In genomic region chr9:121314541-121315152, GRCm38 (mm10) we compare ENCODE assay signal across 8 mouse cellular contexts. TPM values are rescaled to one million over a fixed set of nuclear protein-coding genes. Genes with fewer than 3 reads are reported as not detected.
DNase-seq lines count a peak whose midpoint lies in the region; ATAC-seq and TF ChIP-seq lines count a peak whose summit lies in the region.

No protein-coding gene starts in this region.

- WGBS in kidney, adult 2 months = 38% methylated on average over 14 of the region's 14 CpGs
- 15% methylated on average over 14 of the region's 14 CpGs for WGBS in embryonic facial prominence, embryonic 11.5 days
- WGBS in liver, embryonic 14.5 days (ENCODE audit: insufficient replicate concordance) = 6% methylated on average over 14 of the region's 14 CpGs

- no peaks in the 10 kb centered on the region for H3K9me3 ChIP-seq in embryonic facial prominence, embryonic 11.5 days (replicated peaks; ENCODE audit: control insufficient read depth, low read length)
- H3K9me3 ChIP-seq in liver, embryonic 14.5 days (ENCODE audit: control insufficient read depth, low read length) = no peaks in the 10 kb centered on the region

- no peak for TF ChIP-seq EP300 in liver, embryonic 14.5 days (IDR thresholded peaks at IDR 0.05; ENCODE audit: low read depth)

- H3K36me3 ChIP-seq in kidney, adult 2 months (ENCODE audit: control insufficient read depth, insufficient read depth, low read length) = no peaks in the 10 kb centered on the region
- H3K36me3 ChIP-seq in embryonic facial prominence, embryonic 11.5 days (replicated peaks; ENCODE audit: control insufficient read depth, insufficient read depth, low read depth, low read length) = no peaks in the 10 kb centered on the region
- H3K36me3 ChIP-seq in liver, embryonic 14.5 days (replicated peaks; ENCODE audit: control insufficient read depth, insufficient read depth, low read depth) = no peaks in the 10 kb centered on the region
- H3K36me3 ChIP-seq in myocyte (ENCODE audit: control insufficient read depth, insufficient read depth) = peaks cover 7% of the 10 kb centered on the region

- no peak for TF ChIP-seq POLR2A in kidney, adult 2 months (IDR thresholded peaks at IDR 0.05; ENCODE audit: low read depth, low read length)
- TF ChIP-seq POLR2A in myocyte (IDR thresholded peaks at IDR 0.05; ENCODE audit: insufficient read length, low read depth) = peak; percentile 57

- ATAC-seq in embryonic facial prominence, embryonic 11.5 days (replicated peaks; ENCODE audit: insufficient number of reproducible peaks, low FRiP score, low TSS enrichment, low read depth) = no peak
- ATAC-seq in liver, embryonic 14.5 days (ENCODE audit: insufficient read depth) = no peak

- no peak for TF ChIP-seq CTCF in kidney, adult 2 months (conservative IDR thresholded peaks at IDR 0.05; ENCODE audit: insufficient read depth, insufficient read length, low read depth, low read length)
- TF ChIP-seq CTCF in liver, embryonic 14.5 days (IDR thresholded peaks at IDR 0.05; ENCODE audit: low read depth) = no peak

- intact Hi-C loops in heart, postnatal 25 days (cut with DNase I) = loop anchor here (1.0 kb wide), 1 partner anchor 16 kb away; no protein-coding TSS in a partner anchor

- H3K27ac ChIP-seq in kidney, adult 2 months (ENCODE audit: insufficient read depth, low read depth, low read length) = peak overlapping the region; percentile 84
- peak overlapping the region; percentile 23; the same call in 1 of the 2 replicates for H3K27ac ChIP-seq in embryonic facial prominence, embryonic 11.5 days (replicated peaks; ENCODE audit: low read depth, low read length)
- H3K27ac ChIP-seq in liver, embryonic 14.5 days = peak overlapping the region; percentile 31; the same call in 1 of the 2 replicates

- peak overlapping the region; percentile 2 for H3ac ChIP-seq in myocyte (ENCODE audit: control insufficient read depth, insufficient read length)

- no peaks in the 10 kb centered on the region for H3K27me3 ChIP-seq in kidney, adult 2 months (replicated peaks; ENCODE audit: control insufficient read depth, insufficient read depth, low read length)
- H3K27me3 ChIP-seq in embryonic facial prominence, embryonic 11.5 days (ENCODE audit: control insufficient read depth, insufficient read depth, low read length) = no peaks in the 10 kb centered on the region
- no peaks in the 10 kb centered on the region for H3K27me3 ChIP-seq in liver, embryonic 14.5 days (ENCODE audit: control insufficient read depth, insufficient read depth, low read length)
- no peaks in the 10 kb centered on the region for H3K27me3 ChIP-seq in myocyte (ENCODE audit: control insufficient read depth, insufficient read depth, insufficient read length)

- peak overlapping the region; percentile 40; the same call in 1 of the 2 replicates for H3K9ac ChIP-seq in embryonic facial prominence, embryonic 11.5 days (replicated peaks; ENCODE audit: low read length)
- no peak overlapping the region for H3K9ac ChIP-seq in liver, embryonic 14.5 days (replicated peaks)

- peak overlapping the region; percentile 62 for H3K4me2 ChIP-seq in embryonic facial prominence, embryonic 11.5 days (ENCODE audit: low read depth, low read length)
- H3K4me2 ChIP-seq in liver, embryonic 14.5 days (ENCODE audit: low read depth) = peak overlapping the region; percentile 63
- H3K4me2 ChIP-seq in myocyte (ENCODE audit: low read depth) = peak overlapping the region; percentile 97

- H3K4me3 ChIP-seq in kidney, adult 2 months (ENCODE audit: insufficient read depth, low read depth, low read length) = peak overlapping the region; percentile 38
- no peak overlapping the region; the same call in 1 of the 2 replicates for H3K4me3 ChIP-seq in embryonic facial prominence, embryonic 11.5 days (ENCODE audit: low read depth, low read length)
- peak overlapping the region; percentile 30 to 46 for H3K4me3 ChIP-seq in liver, embryonic 14.5 days (ENCODE audit: insufficient read depth in 1 of 2, low read depth in 2 of 2, low read length in 2 of 2)
- H3K4me3 ChIP-seq in myocyte = peak overlapping the region; percentile 26

- peaks cover 32% of the 10 kb centered on the region for H3K4me1 ChIP-seq in kidney, adult 2 months (ENCODE audit: control insufficient read depth, insufficient read depth, low read length)
- H3K4me1 ChIP-seq in embryonic facial prominence, embryonic 11.5 days (ENCODE audit: control insufficient read depth, insufficient read depth, low read length) = peaks cover 14% of the 10 kb centered on the region
- peaks cover 0 to 27% of the 10 kb centered on the region in 2 experiments; a peak in 3 of 4 replicates for H3K4me1 ChIP-seq in liver, embryonic 14.5 days (replicated peaks; ENCODE audit: control insufficient read depth in 2 of 2, insufficient read depth in 2 of 2, low read length in 1 of 2)

- peaks cover 71% of the 10 kb centered on the region for H3K79me2 ChIP-seq in myocyte (ENCODE audit: control insufficient read depth, insufficient read depth)

- DNase-seq in kidney, adult 2 months = peak; percentile 53
- DNase-seq in kidney, adult 11 months = no peak
- peak; percentile 40 for DNase-seq in embryonic facial prominence, embryonic 11.5 days (ENCODE audit: low spot score)
- DNase-seq in heart, postnatal 25 days (ENCODE audit: low spot score) = peak; percentile 66
- no peak for DNase-seq in liver, embryonic 14.5 days (ENCODE audit: low read depth in 3 of 3, low spot score in 3 of 3)
- DNase-seq in adrenal gland, postnatal 10 days = no peak
- DNase-seq in testis, postnatal 10 days (ENCODE audit: low spot score) = no peak

TF ChIP-seq in myocyte, 11 proteins besides CTCF, POLR2A, EP300 and RAD21:
- peak; percentile 38 for TF ChIP-seq POLR2AphosphoS2 (IDR thresholded peaks at IDR 0.05; ENCODE audit: insufficient read length, low read depth)
- no peak for TF ChIP-seq MYOG (IDR thresholded peaks at IDR 0.05; ENCODE audit: control insufficient read depth in 1 of 3, insufficient read depth in 1 of 3, insufficient read length in 2 of 3, low read depth in 2 of 3)

RNA-seq across cellular contexts. Expression of gene Trak1, which starts 17.3 kb away (rescaled TPM):
- polyA plus RNA-seq in kidney, adult 2 months (2012; rRNA removed) = 65.1 and 65.2 TPM in 2 replicates
- polyA plus RNA-seq in embryonic facial prominence, embryonic 11.5 days (2014; fragmentation: Nextera tagmentation; extraction: Ambion mirVana) = 8.8 and 10.1 TPM in 2 replicates
- total RNA-seq in heart, postnatal 25 days (2021) = 100 to 1,000 TPM; 309 to 322 TPM
- 3.1 TPM in 2 replicates for polyA plus RNA-seq in liver, embryonic 14.5 days (2012; rRNA removed)
- 2.9 TPM in 2 replicates for polyA plus RNA-seq in liver, embryonic 14.5 days (2014; fragmentation: Nextera tagmentation; extraction: Ambion mirVana)
- 60.8 TPM for polyA plus RNA-seq in myocyte (2012; fragmentation: generic; extraction: Trizol)
- 100 to 1,000 TPM in 1 of 2 experiments, 10 to 100 TPM in 1; 84.0 to 117 TPM for total RNA-seq in adrenal gland, postnatal 10 days (2021)

RNA-seq across cellular contexts. Expression of gene Ulk4, which starts 37.6 kb away (rescaled TPM):
- polyA plus RNA-seq in kidney, adult 2 months (2012; rRNA removed) = 1.9 and 4.8 TPM in 2 replicates
- polyA plus RNA-seq in embryonic facial prominence, embryonic 11.5 days (2014; fragmentation: Nextera tagmentation; extraction: Ambion mirVana) = 193 and 213 TPM in 2 replicates
- under 1 TPM; 0.21 to 0.48 TPM for total RNA-seq in heart, postnatal 25 days (2021)
- polyA plus RNA-seq in liver, embryonic 14.5 days (2012; rRNA removed) = 0.32 and 0.40 TPM in 2 replicates
- polyA plus RNA-seq in liver, embryonic 14.5 days (2014; fragmentation: Nextera tagmentation; extraction: Ambion mirVana) = 25.9 and 30.5 TPM in 2 replicates
- polyA plus RNA-seq in myocyte (2012; fragmentation: generic; extraction: Trizol) = 0.85 TPM
- total RNA-seq in adrenal gland, postnatal 10 days (2021) = 1 to 10 TPM; 1.6 to 3.5 TPM

Comparison
In these comparisons a context has a peak if more than half of its experiments do, and no peak if none do; other contexts are left out.
1. DNase-seq: peak in kidney, adult 2 months (single experiment), embryonic facial prominence, embryonic 11.5 days (single experiment) and heart, postnatal 25 days (single experiment); none in kidney, adult 11 months (single experiment), liver, embryonic 14.5 days (0 of 3), adrenal gland, postnatal 10 days (single experiment) and testis, postnatal 10 days (single experiment).
2. H3K27ac ChIP-seq: peak in every context shown above with its lines; median percentile 84 in kidney, adult 2 months; 31 in liver, embryonic 14.5 days; 23 in embryonic facial prominence, embryonic 11.5 days.
3. Peak in every context shown above with its lines, with median percentiles within 50 percentile points of each other: H3K4me2 ChIP-seq.